Mouse (Mus musculus): ENCODE results near the gene Tap2. TPM values are rescaled to one million over a fixed set of nuclear protein-coding genes. Genes with fewer than 3 reads are reported as not detected.

The Tap2 gene
- total RNA-seq, 2 experiments from 2014 or later = 25.8 to 50.5 TPM

DNA sequence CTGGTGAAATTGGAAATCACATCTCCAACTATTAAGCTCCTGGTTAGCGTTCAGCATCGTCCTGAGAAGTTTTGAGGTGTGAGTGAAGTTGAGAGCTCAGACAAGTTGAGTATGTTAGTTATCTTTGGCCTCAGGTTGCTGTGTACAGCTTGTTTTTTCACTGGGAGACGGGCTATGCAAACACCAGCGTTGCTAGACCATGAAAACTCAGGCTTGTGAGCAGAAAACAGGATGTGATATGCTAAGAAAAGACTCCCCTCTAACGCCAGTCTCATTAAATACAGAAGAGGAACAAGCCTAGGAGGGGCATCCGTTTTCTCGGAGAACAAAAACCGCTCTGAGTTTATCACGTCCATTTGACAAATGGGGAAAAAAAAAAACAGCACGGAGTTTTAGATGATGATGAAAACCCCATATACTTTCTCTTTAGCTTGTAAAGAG, 36.3 kb downstream of the Tap2 start:
- ATAC-seq (replicated peaks; ENCODE audit: low FRiP score, low TSS enrichment, poor library complexity, severe bottlenecking) = no peak; the same call in 1 of the 2 replicates

DNA sequence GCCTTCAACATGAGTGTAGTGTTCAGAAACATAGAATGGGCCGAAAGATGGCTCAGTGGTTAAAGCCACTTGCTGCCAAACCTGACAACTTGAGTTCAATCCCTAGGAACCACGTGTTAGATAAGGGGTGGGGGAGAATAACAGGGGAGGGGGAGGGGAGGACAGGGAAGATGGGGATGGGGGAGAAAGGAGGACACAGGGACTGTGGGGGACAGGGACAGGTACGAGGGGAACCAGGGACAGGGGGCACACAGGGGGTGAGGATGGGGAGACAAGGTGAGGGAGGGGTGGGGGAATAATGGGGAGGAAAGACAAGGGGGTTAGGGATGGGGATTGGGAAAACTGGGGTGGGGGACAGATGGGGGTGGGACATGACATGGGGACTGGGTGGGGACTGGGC, 37.0 kb downstream of the Tap2 start:
- ATAC-seq (replicated peaks; ENCODE audit: low FRiP score, low TSS enrichment, poor library complexity, severe bottlenecking) = no peak

DNA sequence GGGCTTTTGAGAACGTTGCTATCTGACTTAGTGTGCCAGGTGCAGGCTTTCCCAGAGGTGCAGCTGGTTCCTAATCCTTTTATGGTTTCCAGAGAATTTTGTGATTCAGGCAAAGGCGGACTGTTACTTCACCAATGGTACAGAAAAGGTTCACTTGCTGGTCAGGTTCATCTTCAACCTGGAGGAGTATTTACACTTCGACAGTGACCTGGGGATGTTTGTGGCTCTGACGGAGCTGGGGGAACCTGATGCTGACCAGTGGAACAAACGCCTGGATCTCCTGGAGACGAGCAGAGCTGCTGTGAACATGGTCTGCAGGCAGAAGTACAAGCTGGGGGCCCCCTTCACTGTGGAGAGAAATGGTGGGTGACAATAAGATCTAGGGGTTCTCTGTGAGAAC, 37.6 kb downstream of the Tap2 start:
- ATAC-seq (replicated peaks; ENCODE audit: low FRiP score, low TSS enrichment, poor library complexity, severe bottlenecking) = no peak

DNA sequence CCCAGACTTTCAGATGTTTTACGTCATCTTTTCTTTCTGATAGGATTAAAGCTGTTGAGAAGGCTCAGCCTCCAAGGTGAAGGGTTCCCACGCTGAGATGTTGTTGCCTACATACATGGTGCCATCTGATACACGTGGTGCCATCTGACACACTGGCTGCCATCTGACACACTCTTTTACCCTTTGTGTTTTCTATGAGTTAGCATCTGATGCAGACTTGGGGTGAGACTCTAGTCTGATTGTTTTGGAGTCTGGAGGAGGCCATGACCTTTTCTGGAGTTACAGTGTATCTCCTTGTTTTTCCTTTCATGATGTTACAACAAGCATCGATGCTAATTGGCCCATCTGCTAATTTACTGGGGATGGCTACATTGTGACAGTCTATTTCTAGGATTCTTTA, 41.3 kb downstream of the Tap2 start:
- ATAC-seq (replicated peaks; ENCODE audit: low FRiP score, low TSS enrichment, poor library complexity, severe bottlenecking) = no peak

DNA sequence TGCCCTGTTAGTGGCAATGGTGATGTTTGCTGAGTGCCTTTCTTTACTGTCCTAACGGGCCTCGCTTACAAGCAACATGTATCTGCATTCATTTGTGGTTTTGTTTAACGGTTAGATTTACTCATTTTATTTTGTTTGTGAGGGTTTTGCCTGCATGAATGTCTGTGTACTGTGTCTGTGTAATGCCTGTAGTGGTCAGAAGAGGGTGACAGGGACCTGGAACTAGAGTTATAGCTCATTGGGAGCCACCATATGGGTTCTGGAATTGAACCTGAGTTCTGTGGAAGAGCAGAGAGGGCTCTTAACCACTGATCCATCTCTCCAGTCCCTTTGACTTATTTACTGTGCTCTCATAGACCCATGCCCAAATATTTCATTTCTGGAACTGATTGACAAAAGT, 43.7 kb downstream of the Tap2 start:
- no peak for ATAC-seq (replicated peaks; ENCODE audit: low FRiP score, low TSS enrichment, poor library complexity, severe bottlenecking)

DNA sequence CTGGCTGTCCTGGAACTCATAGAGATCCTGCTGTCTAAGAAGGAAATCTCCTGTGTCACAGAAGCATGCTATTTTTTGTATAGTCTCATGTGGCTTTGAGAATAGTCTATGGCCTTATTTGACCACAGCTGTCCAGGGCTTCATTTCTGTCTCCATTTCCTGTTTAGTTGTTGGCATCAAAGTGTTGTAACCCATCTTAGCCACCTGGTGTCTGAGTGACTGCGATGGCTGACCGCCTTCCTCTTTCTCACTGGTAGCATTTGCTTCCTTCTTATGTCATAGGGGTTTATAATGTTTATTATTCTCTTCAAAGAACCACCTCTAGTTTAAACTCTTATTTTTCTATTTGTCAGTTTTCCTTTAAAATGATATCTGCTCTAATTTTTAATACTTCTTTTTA, 45.4 kb downstream of the Tap2 start:
- ATAC-seq (replicated peaks; ENCODE audit: low FRiP score, low TSS enrichment, poor library complexity, severe bottlenecking) = no peak

DNA sequence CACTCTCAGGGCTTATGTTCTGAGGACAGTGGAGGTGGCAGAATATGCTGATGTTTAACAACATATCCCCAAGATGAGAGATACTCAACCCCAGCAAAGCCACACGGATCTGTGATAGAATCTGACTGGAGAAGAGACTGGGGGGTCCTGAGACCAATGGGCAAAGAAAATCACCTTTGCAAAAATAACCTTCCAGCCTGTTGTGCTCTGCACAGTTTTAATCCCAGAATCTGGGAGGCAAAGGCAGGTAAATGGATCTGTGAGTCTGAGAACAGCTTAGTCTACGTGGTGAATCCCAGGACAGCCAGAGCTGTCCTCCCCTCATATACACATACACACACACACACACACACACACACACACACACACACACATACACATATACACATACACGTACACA, 46.0 kb downstream of the Tap2 start:
- ATAC-seq (replicated peaks; ENCODE audit: low FRiP score, low TSS enrichment, poor library complexity, severe bottlenecking) = no peak

DNA sequence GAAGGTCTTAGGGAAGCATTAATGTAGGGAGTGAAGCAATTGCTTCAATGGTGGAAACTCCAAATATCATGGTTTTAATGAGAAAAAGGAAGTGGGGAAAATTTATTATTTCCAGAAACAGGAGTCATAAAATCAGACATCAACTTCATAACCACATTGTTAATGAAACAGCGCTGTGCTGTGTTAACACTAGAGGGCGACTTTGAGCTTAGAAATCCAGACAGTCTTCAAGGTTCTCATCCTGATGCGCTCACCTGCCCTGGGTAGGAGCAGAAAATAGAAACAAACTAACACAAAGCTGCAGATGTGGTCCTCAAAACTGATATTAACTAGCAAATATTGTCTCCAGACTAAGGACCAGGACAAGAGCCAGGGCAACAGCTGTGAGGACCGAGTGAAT, 46.6 kb downstream of the Tap2 start:
- ATAC-seq (replicated peaks; ENCODE audit: low FRiP score, low TSS enrichment, poor library complexity, severe bottlenecking) = 0 out of 2 replicates have a peak, but pooled peaks have one; percentile 50

DNA sequence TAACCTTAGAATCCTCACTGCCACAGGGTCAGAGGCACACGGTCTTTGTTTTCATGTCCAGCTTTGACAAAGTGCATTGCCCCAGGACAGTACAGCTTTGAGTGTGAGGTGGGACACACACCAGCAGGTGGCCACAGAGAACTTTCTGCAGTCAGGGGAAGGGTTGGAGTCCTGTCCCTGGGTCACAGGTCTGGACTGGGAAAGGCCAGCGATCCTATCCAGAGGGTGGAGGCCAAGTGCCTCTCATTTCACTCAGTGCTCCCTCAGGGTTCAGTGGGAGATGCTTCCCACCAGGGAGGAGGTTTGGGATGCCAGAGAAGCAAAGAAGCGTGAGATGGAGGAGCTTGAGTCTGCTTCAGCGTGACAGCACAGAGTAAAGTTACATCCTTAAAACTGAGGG, 48.3 kb downstream of the Tap2 start:
- ATAC-seq (replicated peaks; ENCODE audit: low FRiP score, low TSS enrichment, poor library complexity, severe bottlenecking) = no peak

DNA sequence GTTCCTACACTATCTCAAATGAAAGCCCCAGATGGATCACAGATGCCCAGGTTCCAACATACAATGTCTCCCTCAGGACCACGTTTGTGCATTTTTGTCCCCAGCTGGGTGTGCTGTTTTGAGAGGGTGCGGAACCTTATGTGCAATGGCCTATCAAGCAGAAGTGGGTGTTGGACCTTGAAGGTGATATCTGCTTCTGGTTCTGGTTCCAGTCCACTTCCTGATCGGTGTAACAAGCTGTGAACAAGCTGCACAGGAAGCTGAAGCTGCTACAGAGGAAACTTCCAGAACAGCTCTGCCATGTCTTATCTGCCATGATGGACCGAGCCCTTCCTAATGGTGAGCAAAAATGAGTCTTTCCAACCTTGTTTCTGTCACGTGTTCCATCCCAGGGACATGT, 53.2 kb downstream of the Tap2 start:
- no peak for ATAC-seq (replicated peaks; ENCODE audit: low FRiP score, low TSS enrichment, poor library complexity, severe bottlenecking)

DNA sequence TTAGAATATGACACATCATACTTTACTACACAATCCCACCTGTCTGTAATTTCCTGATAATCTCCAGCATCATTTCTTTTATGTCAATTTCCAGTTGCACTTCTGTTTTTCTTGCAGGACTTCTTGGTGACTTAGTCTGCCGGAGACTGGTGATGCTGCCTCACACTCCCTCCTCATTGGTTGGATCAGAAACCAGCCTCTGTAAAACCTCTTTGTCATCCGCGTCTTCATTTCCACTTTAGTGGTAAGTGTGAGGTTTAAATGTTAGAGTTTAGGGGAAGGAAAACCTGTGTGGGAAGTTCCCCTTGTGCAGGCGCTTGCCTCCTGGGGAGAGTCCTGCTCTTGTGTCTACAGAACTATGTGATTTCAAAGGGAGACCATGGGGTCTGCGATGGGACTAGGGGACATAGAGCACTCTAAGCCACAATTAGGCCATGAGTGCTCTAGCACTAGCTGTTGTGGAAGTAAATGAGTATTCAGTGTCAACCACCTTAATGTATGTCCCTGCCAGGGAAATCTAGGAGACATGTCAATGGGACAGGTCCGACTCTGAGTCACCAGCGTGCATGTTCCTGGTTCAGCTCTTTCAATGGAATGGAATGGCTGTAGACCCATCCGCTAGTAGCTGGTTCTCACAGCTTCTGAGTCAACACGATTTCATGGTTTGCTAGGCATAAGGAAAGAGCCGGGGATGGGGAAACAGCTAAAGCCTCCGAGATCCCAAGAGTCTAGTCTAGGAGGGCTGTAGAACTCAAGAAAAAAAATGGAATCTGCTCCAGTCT, 54.5 kb downstream of the Tap2 start, which contains the start of gene H2-Ab1:
TSS of gene H2-Ab1 (plus strand) at position 96 of the 782 bp plus-strand sequence.
- ATAC-seq (replicated peaks; ENCODE audit: low FRiP score, low TSS enrichment, poor library complexity, severe bottlenecking) = peak; percentile 76

DNA sequence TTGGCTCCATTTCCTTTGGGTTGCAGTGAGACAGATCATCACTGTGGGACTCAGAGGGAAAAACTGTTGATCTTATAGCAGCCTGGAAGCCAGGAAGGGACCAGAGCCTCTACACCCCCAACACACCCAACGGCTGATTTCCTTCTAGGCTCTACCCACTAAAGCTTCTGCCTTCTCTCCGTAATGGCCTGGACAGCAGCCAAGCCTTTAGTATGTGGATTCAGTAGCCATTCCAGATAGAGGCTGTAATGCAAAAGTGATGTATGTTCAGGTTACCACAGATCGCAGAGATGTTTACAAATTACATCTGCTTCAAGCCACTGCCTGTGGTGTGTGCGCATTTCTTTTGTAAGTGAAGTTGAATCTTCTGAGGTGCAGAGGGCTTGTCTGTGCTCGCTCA, 57.2 kb downstream of the Tap2 start:
- no peak for ATAC-seq (replicated peaks; ENCODE audit: low FRiP score, low TSS enrichment, poor library complexity, severe bottlenecking)

DNA sequence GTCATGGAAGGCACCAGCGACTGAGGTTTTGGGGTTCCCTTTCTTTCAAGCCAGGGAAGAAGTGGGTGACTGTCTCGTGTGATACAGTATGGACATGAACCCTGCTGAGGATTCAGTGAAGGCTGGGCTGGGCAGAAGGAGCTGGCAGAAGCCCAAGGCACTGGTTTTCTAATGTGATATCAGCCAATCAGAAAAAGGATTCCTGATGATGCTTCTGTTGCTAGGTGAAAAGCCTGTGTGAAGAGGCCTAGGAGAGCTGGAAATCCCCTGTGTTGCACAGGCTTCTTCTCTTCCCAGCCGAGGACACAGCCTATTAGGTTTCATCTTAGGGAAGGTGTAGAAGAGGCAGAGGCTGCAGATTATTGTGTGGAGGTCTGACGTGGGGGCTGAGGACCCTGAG, 58.2 kb downstream of the Tap2 start:
- ATAC-seq (replicated peaks; ENCODE audit: low FRiP score, low TSS enrichment, poor library complexity, severe bottlenecking) = 0 out of 2 replicates have a peak, but pooled peaks have one; percentile 23

DNA sequence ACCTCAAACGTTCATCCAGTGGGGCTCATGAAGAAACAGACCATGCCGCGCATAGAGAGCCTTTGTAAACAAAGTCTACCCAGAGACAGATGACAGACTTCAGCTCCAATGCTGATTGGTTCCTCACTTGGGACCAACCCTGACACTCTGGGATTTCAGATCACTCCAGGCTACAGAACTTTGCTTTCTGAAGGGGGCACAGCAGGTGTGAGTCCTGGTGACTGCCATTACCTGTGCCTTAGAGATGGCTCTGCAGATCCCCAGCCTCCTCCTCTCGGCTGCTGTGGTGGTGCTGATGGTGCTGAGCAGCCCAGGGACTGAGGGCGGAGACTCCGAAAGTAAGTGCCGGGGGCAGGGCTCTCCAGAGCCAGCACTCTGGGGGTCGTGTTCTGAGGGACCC, 59.7 kb downstream of the Tap2 start:
- ATAC-seq (replicated peaks; ENCODE audit: low FRiP score, low TSS enrichment, poor library complexity, severe bottlenecking) = peak; percentile 88

DNA sequence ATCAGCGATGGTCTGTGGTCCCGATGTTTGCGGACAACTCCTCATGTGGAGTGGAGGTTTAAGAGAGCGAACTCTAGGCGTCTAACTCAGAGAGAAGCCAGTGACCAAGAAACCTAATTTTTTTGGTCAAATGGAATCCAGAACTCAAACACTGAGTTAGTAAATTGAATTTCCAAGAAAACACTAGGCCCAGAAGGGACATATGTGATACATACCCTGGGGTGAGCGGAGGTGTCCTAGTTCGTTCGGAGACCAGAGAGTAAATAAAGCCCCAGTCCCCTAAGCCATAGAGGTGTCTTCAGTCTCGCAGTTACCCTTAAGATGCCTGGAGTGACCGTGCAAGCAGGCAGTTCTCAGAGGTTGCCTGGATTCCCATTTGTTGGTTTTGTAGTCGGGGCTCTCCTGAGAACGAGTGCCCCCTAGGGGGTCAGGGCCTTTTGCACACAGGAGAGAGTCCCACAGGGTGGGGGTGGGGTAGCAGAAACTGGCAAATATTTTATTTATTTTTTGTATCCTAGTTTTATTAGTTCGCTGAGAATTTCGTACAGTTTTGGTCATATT, 60.6 kb downstream of the Tap2 start:
- ATAC-seq (replicated peaks; ENCODE audit: low FRiP score, low TSS enrichment, poor library complexity, severe bottlenecking) = peak; percentile 40

DNA sequence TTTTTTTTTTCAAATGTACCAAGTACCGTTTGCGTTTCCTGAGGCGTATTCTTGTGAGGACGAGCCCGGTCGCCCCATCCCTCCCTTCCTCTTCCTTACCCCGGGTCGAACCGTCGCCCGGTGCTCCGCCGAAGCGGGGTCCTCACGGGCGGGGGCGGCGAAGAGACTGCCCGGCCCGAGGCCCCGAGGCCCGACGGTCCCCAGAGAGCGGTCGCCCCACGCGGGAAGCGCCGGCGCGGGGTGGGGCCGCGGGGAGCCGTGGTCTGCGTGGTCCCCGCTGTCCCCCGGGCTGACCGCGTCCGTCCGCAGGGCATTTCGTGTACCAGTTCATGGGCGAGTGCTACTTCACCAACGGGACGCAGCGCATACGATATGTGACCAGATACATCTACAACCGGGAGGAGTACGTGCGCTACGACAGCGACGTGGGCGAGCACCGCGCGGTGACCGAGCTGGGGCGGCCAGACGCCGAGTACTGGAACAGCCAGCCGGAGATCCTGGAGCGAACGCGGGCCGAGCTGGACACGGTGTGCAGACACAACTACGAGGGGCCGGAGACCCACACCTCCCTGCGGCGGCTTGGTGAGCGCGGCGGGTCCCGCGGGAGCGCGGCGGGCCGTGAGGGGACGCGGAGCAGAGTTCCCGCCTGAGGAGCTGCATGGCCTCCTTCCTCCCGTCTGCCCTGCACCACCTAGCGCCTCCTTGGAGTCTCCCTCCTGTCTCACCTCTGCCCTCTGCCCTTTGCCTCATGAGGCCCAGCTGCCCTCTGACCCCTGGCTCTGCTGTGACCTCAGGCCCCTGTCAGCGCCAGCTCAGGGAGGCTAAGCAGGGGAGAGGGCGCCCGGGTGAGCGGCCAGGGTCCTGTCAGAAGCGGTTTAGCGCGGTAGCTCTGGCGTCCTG, 61.4 kb downstream of the Tap2 start:
- ATAC-seq (replicated peaks; ENCODE audit: low FRiP score, low TSS enrichment, poor library complexity, severe bottlenecking) = peak; percentile 17; the same call in 1 of the 2 replicates

Measured in megakaryocyte-erythroid progenitor cell, adult 5-6 weeks (primary cell).